8 mouse cellular contexts compared by ENCODE assay signal in genomic region chr1:105780079-105780456, GRCm38 (mm10). TPM values are rescaled to one million over a fixed set of nuclear protein-coding genes. Genes with fewer than 3 reads are reported as not detected.
A peak's percentile ranks its signal among the peaks of the same experiment; 100 is the strongest.
DNase-seq lines count a peak whose midpoint lies in the region; ATAC-seq and TF ChIP-seq lines count a peak whose summit lies in the region.

No protein-coding gene starts in this region.

- H3K9ac ChIP-seq in hindbrain, embryonic 15.5 days: peak overlapping the region; percentile 65
- H3K9ac ChIP-seq in midbrain, embryonic 15.5 days: peak overlapping the region; percentile 59

- H3K4me2 ChIP-seq in hindbrain, embryonic 15.5 days: peak overlapping the region; percentile 91
- peak overlapping the region; percentile 86 for H3K4me2 ChIP-seq in midbrain, embryonic 15.5 days

- peak overlapping the region; percentile 64 for H3K4me3 ChIP-seq in kidney, adult 2 months (ENCODE audit: insufficient read depth, low read depth, low read length)
- H3K4me3 ChIP-seq in cortical plate, adult 2 months (ENCODE audit: insufficient read depth, low read length): peak overlapping the region; percentile 52
- H3K4me3 ChIP-seq in hindbrain, embryonic 15.5 days: peak overlapping the region; percentile 54
- H3K4me3 ChIP-seq in midbrain, embryonic 15.5 days: peak overlapping the region; percentile 51

- intact Hi-C loops in left cerebral cortex, postnatal 10 days (cut with DNase I): loop anchor here (5.0 kb wide), 1 partner anchor 212 kb away; the partner anchor contains the start of gene Zcchc2

- TF ChIP-seq POLR2A in kidney, adult 2 months (IDR thresholded peaks at IDR 0.05; ENCODE audit: low read depth, low read length): no peak
- TF ChIP-seq POLR2A in cortical plate, adult 2 months (IDR thresholded peaks at IDR 0.05; ENCODE audit: extremely low read depth, insufficient read depth, low read length): no peak

- 39% methylated on average over 12 of the region's 12 CpGs for WGBS in kidney, adult 2 months
- WGBS in hindbrain, embryonic 15.5 days: 42% methylated on average over 12 of the region's 12 CpGs
- WGBS in midbrain, embryonic 15.5 days: 34% methylated on average over 12 of the region's 12 CpGs

- no peaks in the 10 kb centered on the region for H3K36me3 ChIP-seq in kidney, adult 2 months (ENCODE audit: control insufficient read depth, insufficient read depth, low read length)
- H3K36me3 ChIP-seq in hindbrain, embryonic 15.5 days: no peaks in the 10 kb centered on the region
- no peaks in the 10 kb centered on the region for H3K36me3 ChIP-seq in midbrain, embryonic 15.5 days (replicated peaks)

- DNase-seq in kidney, adult 2 months: no peak
- no peak for DNase-seq in kidney, postnatal 14 days
- no peak for DNase-seq in retina, embryonic 14.5 days (ENCODE audit: low spot score)
- DNase-seq in left cerebral cortex, postnatal 10 days (ENCODE audit: extremely low spot score in 1 of 2, low spot score in 2 of 2): no peak
- DNase-seq in frontal cortex, postnatal 36 days (ENCODE audit: low spot score in 2 of 2): no peak

- no peak overlapping the region for H3K27ac ChIP-seq in kidney, adult 2 months (ENCODE audit: insufficient read depth, low read depth, low read length)
- no peak overlapping the region for H3K27ac ChIP-seq in cortical plate, adult 2 months (ENCODE audit: insufficient read depth, low read length)
- no peak overlapping the region for H3K27ac ChIP-seq in hindbrain, embryonic 15.5 days (replicated peaks)
- H3K27ac ChIP-seq in midbrain, embryonic 15.5 days: no peak overlapping the region

- H3K27me3 ChIP-seq in kidney, adult 2 months (replicated peaks; ENCODE audit: control insufficient read depth, insufficient read depth, low read length): no peaks in the 10 kb centered on the region
- peaks cover 11% of the 10 kb centered on the region for H3K27me3 ChIP-seq in hindbrain, embryonic 15.5 days
- H3K27me3 ChIP-seq in midbrain, embryonic 15.5 days (replicated peaks): peaks cover 14% of the 10 kb centered on the region

- TF ChIP-seq CTCF in kidney, adult 2 months (conservative IDR thresholded peaks at IDR 0.05; ENCODE audit: insufficient read depth, insufficient read length, low read depth, low read length): no peak
- no peak for TF ChIP-seq CTCF in cortical plate, adult 2 months (IDR thresholded peaks at IDR 0.05; ENCODE audit: extremely low read depth, insufficient read depth, low read length)

- H3K9me3 ChIP-seq in hindbrain, embryonic 15.5 days: no peaks in the 10 kb centered on the region
- H3K9me3 ChIP-seq in midbrain, embryonic 15.5 days: no peaks in the 10 kb centered on the region

- H3K4me1 ChIP-seq in kidney, adult 2 months (ENCODE audit: control insufficient read depth, insufficient read depth, low read length): no peaks in the 10 kb centered on the region
- no peaks in the 10 kb centered on the region; the same call in 1 of the 2 replicates for H3K4me1 ChIP-seq in cortical plate, adult 2 months (ENCODE audit: control insufficient read depth, insufficient read depth, low read length)
- H3K4me1 ChIP-seq in hindbrain, embryonic 15.5 days (replicated peaks): peaks cover 16% of the 10 kb centered on the region
- peaks cover 13% of the 10 kb centered on the region for H3K4me1 ChIP-seq in midbrain, embryonic 15.5 days

- no peak for ATAC-seq in hindbrain, embryonic 15.5 days (ENCODE audit: low FRiP score, low read depth)
- ATAC-seq in midbrain, embryonic 15.5 days (replicated peaks): no peak

RNA-seq across cellular contexts. Expression of gene Tnfrsf11a, which starts 0.5 kb away (rescaled TPM):
- polyA plus RNA-seq in kidney, adult 2 months (2012; rRNA removed): 2.6 and 3.0 TPM in 2 replicates
- polyA plus RNA-seq in cortical plate, adult 2 months (2012; rRNA removed): 3.9 and 4.0 TPM in 2 replicates
- polyA plus RNA-seq in hindbrain, embryonic 15.5 days (2015; fragmentation: Nextera tagmentation; extraction: Ambion mirVana): 0.73 and 0.93 TPM in 2 replicates
- polyA plus RNA-seq in midbrain, embryonic 15.5 days (2015; fragmentation: Nextera tagmentation; extraction: Ambion mirVana): 0.32 and 1.0 TPM in 2 replicates
- total RNA-seq in left cerebral cortex, postnatal 10 days (2021): 1 to 10 TPM; 7.9 to 8.7 TPM
